Mouse (Mus musculus) E14TG2a.4 (cell line): Measurements from ENCODE around the gene Cenpp.

Source experiments
- CTCF ChIP-seq: conservative IDR thresholded peaks from 2 replicates; pipeline ENCODE4 v1.5.1; 2014; ENCODE audit warnings: low read length
- POU5F1 ChIP-seq: IDR thresholded peaks from 2 replicates; pipeline ENCODE4 v1.6.1; 2014; ENCODE audit warnings: low read length, borderline replicate concordance

DNA sequence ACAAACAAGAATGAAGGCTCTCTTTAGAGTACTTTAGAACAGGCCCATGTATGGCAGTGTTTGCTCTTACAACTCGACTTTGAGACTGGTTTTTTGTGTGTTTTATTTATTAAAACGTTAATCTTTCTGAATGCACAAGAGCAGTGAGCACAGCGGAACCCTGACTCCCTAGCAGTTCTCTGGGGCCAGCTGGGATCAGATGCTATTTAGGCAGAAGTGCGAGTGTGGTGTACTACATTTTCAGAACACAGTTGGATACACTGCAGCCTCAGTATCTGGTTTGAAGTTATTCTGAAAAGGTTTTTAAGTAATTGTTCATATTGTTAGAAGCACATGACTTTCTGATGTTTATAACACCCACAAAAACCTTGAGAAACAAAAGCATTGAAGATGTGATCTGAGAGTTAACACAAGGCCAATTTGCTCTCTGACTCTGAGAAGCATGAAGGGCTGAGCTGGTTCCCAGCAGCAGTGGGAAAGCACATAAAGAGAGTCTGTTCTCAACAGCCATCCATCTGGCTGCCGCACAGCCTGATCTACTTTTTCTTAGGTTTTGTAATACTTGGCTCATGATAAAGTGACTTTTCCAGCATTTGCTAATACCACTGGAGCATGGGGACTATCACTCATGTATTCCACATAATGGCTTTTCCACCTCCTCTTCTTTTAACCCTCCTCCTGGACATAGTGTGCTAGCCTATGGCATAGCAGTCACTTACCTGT, 191.7 kb downstream of the Cenpp start:
- no peak for TF ChIP-seq CTCF
- TF ChIP-seq POU5F1 = no peak
